Mouse (Mus musculus) intestine, postnatal 0 days (tissue): ENCODE measurements around the gene Itgb3bp. TPM values are rescaled to one million over a fixed set of nuclear protein-coding genes. Genes with fewer than 3 reads are reported as not detected.

ENCODE experiments used
- ATAC-seq: fragments of 200-750 bp; cut with Nextera tagmentation; 2 replicates; pipeline ENCODE4 v1.8.0; 2017; ENCODE audit warnings: mild to moderate bottlenecking, moderate TSS enrichment, moderate library complexity
- H3K27ac ChIP-seq: fragments of 300-500 bp; sonication (generic); 2 replicates; pipeline ENCODE4 v1.5.1; 2014; ENCODE audit warnings: mild to moderate bottlenecking, low read depth, low read length, moderate library complexity
- H3K27me3 ChIP-seq: fragments of 300-500 bp; sonication (generic); replicated peaks from 2 replicates; pipeline ENCODE4 v1.6.1; 2014; ENCODE audit warnings: low read length, mixed read lengths; ENCODE audit not compliant: control insufficient read depth, insufficient read depth
- H3K36me3 ChIP-seq: fragments of 300-500 bp; sonication (generic); 2 replicates; pipeline ENCODE4 v1.6.1; 2014; ENCODE audit warnings: mild to moderate bottlenecking, moderate library complexity; ENCODE audit not compliant: control insufficient read depth, insufficient read depth
- H3K4me1 ChIP-seq: fragments of 300-500 bp; sonication (generic); replicated peaks from 2 replicates; pipeline ENCODE4 v1.6.1; 2014; ENCODE audit warnings: antibody characterized with exemption, low read length, mixed read lengths; ENCODE audit not compliant: control insufficient read depth, insufficient read depth
- H3K4me2 ChIP-seq: fragments of 300-500 bp; sonication (generic); replicated peaks from 2 replicates; pipeline ENCODE4 v1.6.1; 2014; ENCODE audit warnings: low read depth, mild to moderate bottlenecking, moderate library complexity
- H3K4me3 ChIP-seq: fragments of 300-500 bp; sonication (generic); 2 replicates; pipeline ENCODE4 v1.5.1; 2014; ENCODE audit warnings: low read depth, low read length
- H3K9ac ChIP-seq: fragments of 300-500 bp; sonication (generic); 2 replicates; pipeline ENCODE4 v1.6.1; 2014; ENCODE audit warnings: mild to moderate bottlenecking, low read depth, low read length
- H3K9me3 ChIP-seq: fragments of 300-500 bp; sonication (generic); 2 replicates; pipeline ENCODE4 v1.6.1; 2016; ENCODE audit warnings: mixed run types; ENCODE audit not compliant: control insufficient read depth
- CTCF ChIP-seq: sonication (generic); IDR thresholded peaks from 2 replicates; pipeline ENCODE4 v1.5.1; 2016; ENCODE audit warnings: low read depth, mild to moderate bottlenecking, control low read depth, antibody characterized with exemption, moderate library complexity
- WGBS: fragments of 180-500 bp; shearing (Covaris S2); extraction: QIAGEN DNeasy Blood & Tissue Kit; methylation state at CpG from one replicate; pipeline ENCODE4 v1.1.7; 2014; 5-methylcytosine and 5-hydroxymethylcytosine counted together
- polyA plus RNA-seq: library from polyadenylated mRNA; unstranded; fragments of >200 nt; fragmentation: Nextera tagmentation; extraction: Ambion mirVana; gene quantifications from 2 replicates; pipeline ENCODE4 v1.2.1, GENCODE M21; 2015

The Itgb3bp gene
- polyA plus RNA-seq: 21.7 and 22.4 TPM in 2 replicates

GRCm38 (mm10) chr4:99929613-99930517, at the start of gene Itgb3bp:
Gene Itgb3bp, minus strand, starts transcription at chr4:99929813.
- no peaks in the 10 kb centered on the region for H3K27me3 ChIP-seq
- H3K4me3 ChIP-seq: peak within 1 kb of the TSS; percentile 76
- H3K9ac ChIP-seq: peak within 1 kb of the TSS; percentile 66
- H3K4me1 ChIP-seq: no peaks in the 10 kb centered on the region; the same call in 1 of the 2 replicates
- TF ChIP-seq CTCF: peak; percentile 20; the same call in 1 of the 2 replicates
- peak within 1 kb of the TSS; percentile 86 for H3K4me2 ChIP-seq
- no peaks in the 10 kb centered on the region for H3K9me3 ChIP-seq
- no peaks in the 10 kb centered on the region for H3K36me3 ChIP-seq
- H3K27ac ChIP-seq: peak within 1 kb of the TSS; percentile 94
- ATAC-seq: peak; percentile 82
- WGBS: under 1% methylated on average over 56 of the region's 57 CpGs

GRCm38 (mm10) chr4:99979326-99979725, 49.7 kb upstream of the Itgb3bp start:
- no peak overlapping the region for H3K4me3 ChIP-seq
- peaks cover 43% of the 10 kb centered on the region for H3K36me3 ChIP-seq
- no peaks in the 10 kb centered on the region for H3K9me3 ChIP-seq
- no peak overlapping the region for H3K4me2 ChIP-seq
- ATAC-seq: no peak
- H3K4me1 ChIP-seq: no peaks in the 10 kb centered on the region
- WGBS: 93% methylated on average over 5 of the region's 5 CpGs
- H3K9ac ChIP-seq: no peak overlapping the region
- no peak for TF ChIP-seq CTCF
- no peak overlapping the region for H3K27ac ChIP-seq
- no peaks in the 10 kb centered on the region for H3K27me3 ChIP-seq

GRCm38 (mm10) chr4:99974375-99974774, 44.8 kb upstream of the Itgb3bp start:
- TF ChIP-seq CTCF: no peak

GRCm38 (mm10) chr4:99973931-99974330, 44.3 kb upstream of the Itgb3bp start:
- WGBS: 92% methylated on average over 1 of the region's 1 CpGs
- no peaks in the 10 kb centered on the region for H3K4me1 ChIP-seq
- H3K4me3 ChIP-seq: no peak overlapping the region
- H3K36me3 ChIP-seq: peaks cover 46% of the 10 kb centered on the region
- no peak for ATAC-seq
- H3K9ac ChIP-seq: no peak overlapping the region
- no peaks in the 10 kb centered on the region for H3K9me3 ChIP-seq
- no peak overlapping the region for H3K4me2 ChIP-seq
- no peaks in the 10 kb centered on the region for H3K27me3 ChIP-seq
- H3K27ac ChIP-seq: no peak overlapping the region
- no peak for TF ChIP-seq CTCF

More at GRCm38 (mm10) chr4:99974375-99974774, 44.8 kb upstream of the Itgb3bp start:
- no peak overlapping the region for H3K4me3 ChIP-seq
- no peak overlapping the region for H3K9ac ChIP-seq
- H3K9me3 ChIP-seq: no peaks in the 10 kb centered on the region
- ATAC-seq: no peak
- H3K36me3 ChIP-seq: peaks cover 45% of the 10 kb centered on the region
- no peaks in the 10 kb centered on the region for H3K27me3 ChIP-seq
- H3K4me2 ChIP-seq: no peak overlapping the region
- H3K27ac ChIP-seq: no peak overlapping the region
- 83% methylated on average over 5 of the region's 5 CpGs for WGBS
- H3K4me1 ChIP-seq: no peaks in the 10 kb centered on the region

- H3K4me1 ChIP-seq: no peaks in the 10 kb centered on the region
- no peak overlapping the region for H3K4me2 ChIP-seq
- no peaks in the 10 kb centered on the region for H3K27me3 ChIP-seq
- no peak overlapping the region for H3K27ac ChIP-seq
- no peak overlapping the region for H3K4me3 ChIP-seq
- no peaks in the 10 kb centered on the region for H3K9me3 ChIP-seq
- H3K9ac ChIP-seq: no peak overlapping the region
- TF ChIP-seq CTCF: no peak
- 85% methylated on average over 6 of the region's 6 CpGs for WGBS
- no peak for ATAC-seq
- H3K36me3 ChIP-seq: peaks cover 52% of the 10 kb centered on the region
Measured at GRCm38 (mm10) chr4:99972886-99973285, 43.3 kb upstream of the Itgb3bp start.

- WGBS: 60% methylated on average over 4 of the region's 4 CpGs
- Histone ChIP-seq H3K27ac (no peak overlapping the region), H3K9me3 (no peaks in the 10 kb centered on the region), H3K4me2 (no peak overlapping the region), H3K4me3 (no peak overlapping the region), H3K4me1 (no peaks in the 10 kb centered on the region), H3K9ac (no peak overlapping the region), H3K36me3 (peaks cover 71% of the 10 kb centered on the region), H3K27me3 (no peaks in the 10 kb centered on the region)
- ATAC-seq: no peak
- no peak for TF ChIP-seq CTCF
Measured at GRCm38 (mm10) chr4:99970097-99970496, 40.5 kb upstream of the Itgb3bp start.
